ENCODE assay signal across 10 mouse cellular contexts in genomic region chr2:32928947-32929829, GRCm38 (mm10). TPM values are rescaled to one million over a fixed set of nuclear protein-coding genes. Genes with fewer than 3 reads are reported as not detected.
A peak's percentile ranks its signal among the peaks of the same experiment; 100 is the strongest.
DNase-seq lines count a peak whose midpoint lies in the region; ATAC-seq and TF ChIP-seq lines count a peak whose summit lies in the region.
"Had no signal": no experiment of that assay in that cellular context is flagged by ENCODE, and none has a peak within 500 bp of the region (broad histone marks: within the 10 kb centered on the region; RNA-seq: fewer than 3 reads in every experiment).

No protein-coding gene starts in this region.

- no peaks in the 10 kb centered on the region for H3K79me2 ChIP-seq in liver, adult 2 months (ENCODE audit: control insufficient read depth, insufficient read depth, low read length)

- H3K4me2 ChIP-seq in hindbrain, embryonic 13.5 days: no peak overlapping the region
- H3K4me2 ChIP-seq in hindbrain, embryonic 16.5 days (ENCODE audit: low read length): no peak overlapping the region
- H3K4me2 ChIP-seq in liver, embryonic 14.5 days (ENCODE audit: low read depth): no peak overlapping the region
- H3K4me2 ChIP-seq: forebrain, embryonic 12.5 days; heart, embryonic 13.5 days had no signal

- H3K27ac ChIP-seq in hindbrain, embryonic 13.5 days: no peak overlapping the region
- no peak overlapping the region for H3K27ac ChIP-seq in hindbrain, embryonic 16.5 days (ENCODE audit: low read depth, low read length)
- peak overlapping the region; percentile 79 for H3K27ac ChIP-seq in liver, adult 2 months (replicated peaks; ENCODE audit: insufficient read depth, low read depth, low read length)
- H3K27ac ChIP-seq in liver, embryonic 14.5 days: no peak overlapping the region
- H3K27ac ChIP-seq: forebrain, embryonic 12.5 days; heart, embryonic 13.5 days had no signal

- no peak overlapping the region for H3K4me3 ChIP-seq in hindbrain, embryonic 13.5 days
- no peak overlapping the region for H3K4me3 ChIP-seq in hindbrain, embryonic 16.5 days (ENCODE audit: low read length)
- H3K4me3 ChIP-seq in liver, adult 2 months (ENCODE audit: insufficient read depth, low read depth, low read length): no peak overlapping the region
- no peak overlapping the region for H3K4me3 ChIP-seq in liver, embryonic 14.5 days (ENCODE audit: insufficient read depth in 1 of 2, low read depth in 2 of 2, low read length in 2 of 2)
- H3K4me3 ChIP-seq: forebrain, embryonic 12.5 days; heart, embryonic 13.5 days had no signal

- DNase-seq in liver, adult 2 months (ENCODE audit: extremely low read depth, low read depth, low spot score): peak; percentile 88
- DNase-seq in liver (no peak), adipocyte (ENCODE audit: low spot score) (peak; percentile 39)
- DNase-seq in liver, embryonic 14.5 days (ENCODE audit: low read depth in 3 of 3, low spot score in 3 of 3): no peak
- DNase-seq in ovary, adult 18-20 months (ENCODE audit: low spot score): no peak

- no peak for TF ChIP-seq CTCF in liver, adult 2 months (IDR thresholded peaks at IDR 0.05; ENCODE audit: low read depth, low read length)
- no peak for TF ChIP-seq CTCF in liver, embryonic 14.5 days (IDR thresholded peaks at IDR 0.05; ENCODE audit: low read depth)

- H3K27me3 ChIP-seq in hindbrain, embryonic 13.5 days: no peaks in the 10 kb centered on the region
- H3K27me3 ChIP-seq in hindbrain, embryonic 16.5 days (replicated peaks; ENCODE audit: control insufficient read depth, insufficient read depth, low read length): no peaks in the 10 kb centered on the region
- H3K27me3 ChIP-seq in liver, adult 2 months (ENCODE audit: control insufficient read depth, insufficient read depth, low read length): no peaks in the 10 kb centered on the region
- H3K27me3 ChIP-seq in liver, embryonic 14.5 days (ENCODE audit: control insufficient read depth, insufficient read depth, low read length): no peaks in the 10 kb centered on the region
- H3K27me3 ChIP-seq: forebrain, embryonic 12.5 days; heart, embryonic 13.5 days had no signal

- no peak for TF ChIP-seq POLR2A in liver, adult 2 months (IDR thresholded peaks at IDR 0.05; ENCODE audit: extremely low read depth, insufficient read depth, low read length)

- peaks cover 73% of the 10 kb centered on the region for H3K36me3 ChIP-seq in hindbrain, embryonic 13.5 days
- H3K36me3 ChIP-seq in hindbrain, embryonic 16.5 days (ENCODE audit: control insufficient read depth, insufficient read depth, low read length): peaks cover 15% of the 10 kb centered on the region
- H3K36me3 ChIP-seq in liver, adult 2 months (ENCODE audit: control insufficient read depth, insufficient read depth, low read length): no peaks in the 10 kb centered on the region
- H3K36me3 ChIP-seq in liver, embryonic 14.5 days (replicated peaks; ENCODE audit: control insufficient read depth, insufficient read depth, low read depth): no peaks in the 10 kb centered on the region

- 86% methylated on average over 19 of the region's 19 CpGs for WGBS in hindbrain, embryonic 13.5 days
- WGBS in hindbrain, embryonic 16.5 days: 87% methylated on average over 19 of the region's 19 CpGs
- 53% methylated on average over 19 of the region's 19 CpGs for WGBS in liver, adult 2 months
- WGBS in liver, embryonic 14.5 days (ENCODE audit: insufficient replicate concordance): 74% methylated on average over 19 of the region's 19 CpGs

- no peak for TF ChIP-seq EP300 in liver, embryonic 14.5 days (IDR thresholded peaks at IDR 0.05; ENCODE audit: low read depth)

- peaks cover 8% of the 10 kb centered on the region; the same call in 1 of the 2 replicates for H3K4me1 ChIP-seq in hindbrain, embryonic 13.5 days (replicated peaks)
- H3K4me1 ChIP-seq in hindbrain, embryonic 16.5 days (ENCODE audit: control insufficient read depth, insufficient read depth, low read depth, low read length): no peaks in the 10 kb centered on the region
- H3K4me1 ChIP-seq in liver, adult 2 months (ENCODE audit: control insufficient read depth, insufficient read depth, low read length): peaks cover 15% of the 10 kb centered on the region; the same call in 1 of the 2 replicates
- no peaks in the 10 kb centered on the region for H3K4me1 ChIP-seq in liver, embryonic 14.5 days (replicated peaks; ENCODE audit: control insufficient read depth in 2 of 2, insufficient read depth in 2 of 2, low read length in 1 of 2)
- H3K4me1 ChIP-seq: forebrain, embryonic 12.5 days had no signal

- no peak for ATAC-seq in hindbrain, embryonic 13.5 days (ENCODE audit: low FRiP score)
- ATAC-seq in hindbrain, embryonic 16.5 days: no peak
- peak; percentile 48; the same call in 1 of the 2 replicates for ATAC-seq in liver, embryonic 14.5 days (ENCODE audit: insufficient read depth)
- ATAC-seq in CD4-positive, CD25-positive, alpha-beta regulatory T cell, adult 4 months: no peak

- no peaks in the 10 kb centered on the region for H3K9me3 ChIP-seq in hindbrain, embryonic 13.5 days
- H3K9me3 ChIP-seq in hindbrain, embryonic 16.5 days (ENCODE audit: control insufficient read depth, low read length): no peaks in the 10 kb centered on the region
- H3K9me3 ChIP-seq in liver, embryonic 14.5 days (ENCODE audit: control insufficient read depth, low read length): no peaks in the 10 kb centered on the region
- H3K9me3 ChIP-seq: forebrain, embryonic 12.5 days; heart, embryonic 13.5 days had no signal

- H3K9ac ChIP-seq in hindbrain, embryonic 13.5 days: 0 out of 2 replicates have a peak overlapping the region, but pooled peaks have one; percentile 29
- H3K9ac ChIP-seq in hindbrain, embryonic 16.5 days (ENCODE audit: low read depth, low read length): no peak overlapping the region
- peak overlapping the region; percentile 21 for H3K9ac ChIP-seq in liver, adult 2 months (ENCODE audit: low read depth, low read length)
- no peak overlapping the region for H3K9ac ChIP-seq in liver, embryonic 14.5 days (replicated peaks)
- H3K9ac ChIP-seq: forebrain, embryonic 12.5 days; heart, embryonic 13.5 days had no signal

RNA-seq across cellular contexts. Expression of gene Rpl12, which starts 32.2 kb away (rescaled TPM):
- polyA plus RNA-seq in hindbrain, embryonic 13.5 days (2015; fragmentation: Nextera tagmentation; extraction: Ambion mirVana): 92.0 and 108 TPM in 2 replicates
- polyA plus RNA-seq in hindbrain, embryonic 16.5 days (2015; fragmentation: Nextera tagmentation; extraction: Ambion mirVana): 78.7 and 85.4 TPM in 2 replicates
- 473 and 515 TPM in 2 replicates for total RNA-seq in liver, adult 2 months (2014; rRNA removed)
- 134 and 158 TPM in 2 replicates for polyA plus RNA-seq in liver, adult 2 months (2012; rRNA removed)
- 311 and 646 TPM in 2 replicates for polyA plus RNA-seq in liver, embryonic 14.5 days (2012; rRNA removed)
- 144 and 162 TPM in 2 replicates for polyA plus RNA-seq in liver, embryonic 14.5 days (2014; fragmentation: Nextera tagmentation; extraction: Ambion mirVana)
- polyA plus RNA-seq in CD4-positive, CD25-positive, alpha-beta regulatory T cell, adult 4 months (2017; shearing (Covaris generic)): 100 to 1,000 TPM in 1 of 2 experiments, 10 to 100 TPM in 1; 43.5 to 613 TPM

RNA-seq across cellular contexts. Expression of gene Lrsam1, which starts 32.2 kb away (rescaled TPM):
- 19.6 and 26.0 TPM in 2 replicates for polyA plus RNA-seq in hindbrain, embryonic 13.5 days (2015; fragmentation: Nextera tagmentation; extraction: Ambion mirVana)
- polyA plus RNA-seq in hindbrain, embryonic 16.5 days (2015; fragmentation: Nextera tagmentation; extraction: Ambion mirVana): 24.5 and 28.3 TPM in 2 replicates
- 6.0 and 9.7 TPM in 2 replicates for total RNA-seq in liver, adult 2 months (2014; rRNA removed)
- polyA plus RNA-seq in liver, adult 2 months (2012; rRNA removed): 8.8 and 9.7 TPM in 2 replicates
- polyA plus RNA-seq in liver, embryonic 14.5 days (2012; rRNA removed): 1.9 and 2.5 TPM in 2 replicates
- 1.1 and 1.8 TPM in 2 replicates for polyA plus RNA-seq in liver, embryonic 14.5 days (2014; fragmentation: Nextera tagmentation; extraction: Ambion mirVana)
- 10 to 100 TPM in 1 of 2 experiments, 1 to 10 TPM in 1; 5.5 to 11.1 TPM for polyA plus RNA-seq in CD4-positive, CD25-positive, alpha-beta regulatory T cell, adult 4 months (2017; shearing (Covaris generic))

RNA-seq across cellular contexts. Expression of gene Slc2a8, which starts 52.7 kb away (rescaled TPM):
- 19.8 and 25.7 TPM in 2 replicates for polyA plus RNA-seq in hindbrain, embryonic 13.5 days (2015; fragmentation: Nextera tagmentation; extraction: Ambion mirVana)
- polyA plus RNA-seq in hindbrain, embryonic 16.5 days (2015; fragmentation: Nextera tagmentation; extraction: Ambion mirVana): 23.2 and 26.0 TPM in 2 replicates
- total RNA-seq in liver, adult 2 months (2014; rRNA removed): 7.9 and 9.4 TPM in 2 replicates
- polyA plus RNA-seq in liver, adult 2 months (2012; rRNA removed): 59.4 and 66.1 TPM in 2 replicates
- 5.1 and 7.2 TPM in 2 replicates for polyA plus RNA-seq in liver, embryonic 14.5 days (2012; rRNA removed)
- 4.9 and 6.8 TPM in 2 replicates for polyA plus RNA-seq in liver, embryonic 14.5 days (2014; fragmentation: Nextera tagmentation; extraction: Ambion mirVana)
- polyA plus RNA-seq in CD4-positive, CD25-positive, alpha-beta regulatory T cell, adult 4 months (2017; shearing (Covaris generic)): 1 to 10 TPM; 1.7 to 3.3 TPM

RNA-seq across cellular contexts. Expression of gene Fam129b, which starts 53.3 kb away (rescaled TPM):
- 31.6 and 32.4 TPM in 2 replicates for polyA plus RNA-seq in hindbrain, embryonic 13.5 days (2015; fragmentation: Nextera tagmentation; extraction: Ambion mirVana)
- 31.7 and 37.0 TPM in 2 replicates for polyA plus RNA-seq in hindbrain, embryonic 16.5 days (2015; fragmentation: Nextera tagmentation; extraction: Ambion mirVana)
- total RNA-seq in liver, adult 2 months (2014; rRNA removed): 6.5 and 6.8 TPM in 2 replicates
- polyA plus RNA-seq in liver, adult 2 months (2012; rRNA removed): 5.6 and 10.5 TPM in 2 replicates
- polyA plus RNA-seq in liver, embryonic 14.5 days (2012; rRNA removed): 5.7 and 5.9 TPM in 2 replicates
- 2.7 and 2.9 TPM in 2 replicates for polyA plus RNA-seq in liver, embryonic 14.5 days (2014; fragmentation: Nextera tagmentation; extraction: Ambion mirVana)
- 1 to 10 TPM in 1 of 2 experiments, under 1 TPM in 1; 0.97 to 1.0 TPM for polyA plus RNA-seq in CD4-positive, CD25-positive, alpha-beta regulatory T cell, adult 4 months (2017; shearing (Covaris generic))

Comparison
In these comparisons a context has a peak if more than half of its experiments do, and no peak if none do; other contexts are left out.
1. H3K9ac ChIP-seq: peak in hindbrain, embryonic 13.5 days (single experiment) and liver, adult 2 months (single experiment); none in hindbrain, embryonic 16.5 days (single experiment) and liver, embryonic 14.5 days (single experiment).
2. DNase-seq: peak in liver, adult 2 months (single experiment) and adipocyte (single experiment); none in liver (single experiment), liver, embryonic 14.5 days (0 of 3) and ovary, adult 18-20 months (single experiment).